Mouse (Mus musculus): ENCODE measurements around the gene Pold4. TPM values are rescaled to one million over a fixed set of nuclear protein-coding genes. Genes with fewer than 3 reads are reported as not detected.
"Not testable (repeated sequence)": the region's sequence is repeated elsewhere in the genome, so short reads cannot be mapped to it uniquely, and the experiment has no call there.

The Pold4 gene
- polyA plus RNA-seq, 1 experiment = 40.1 TPM

- no peak overlapping the region for H3K27ac ChIP-seq (ENCODE audit: insufficient read depth, low read length)
- TF ChIP-seq POLR2A (IDR thresholded peaks at IDR 0.05; ENCODE audit: borderline replicate concordance, insufficient read depth, low read length) (no peak), CTCF (IDR thresholded peaks at IDR 0.05; ENCODE audit: borderline replicate concordance, insufficient read depth, low read depth, low read length) (no peak)
- no peak for DNase-seq
- H3K27me3 ChIP-seq (ENCODE audit: control insufficient read depth, insufficient read depth, low read length) = no peaks in the 10 kb centered on the region
- H3K4me1 ChIP-seq (ENCODE audit: control insufficient read depth, insufficient read depth, low read length) = no peaks in the 10 kb centered on the region
- H3K4me3 ChIP-seq (replicated peaks; ENCODE audit: insufficient read depth, low read depth, low read length) = no peak overlapping the region
- 80% methylated on average over 7 of the region's 7 CpGs for WGBS
Observed at GRCm38 (mm10) chr19:4232651-4233050, 952 bp downstream of the Pold4 start.

- Histone ChIP-seq H3K27ac (ENCODE audit: insufficient read depth, low read length) (no peak overlapping the region), H3K4me1 (ENCODE audit: control insufficient read depth, insufficient read depth, low read length) (no peaks in the 10 kb centered on the region), H3K4me3 (replicated peaks; ENCODE audit: insufficient read depth, low read depth, low read length) (no peak overlapping the region), H3K27me3 (ENCODE audit: control insufficient read depth, insufficient read depth, low read length) (no peaks in the 10 kb centered on the region)
- no peak for DNase-seq
- TF ChIP-seq CTCF (IDR thresholded peaks at IDR 0.05; ENCODE audit: borderline replicate concordance, insufficient read depth, low read depth, low read length) = no peak
- no peak for TF ChIP-seq POLR2A (IDR thresholded peaks at IDR 0.05; ENCODE audit: borderline replicate concordance, insufficient read depth, low read length)
- 67% methylated on average over 4 of the region's 4 CpGs for WGBS
Observed at GRCm38 (mm10) chr19:4234548-4234947, 2.8 kb downstream of the Pold4 start.

- 54% methylated on average over 8 of the region's 8 CpGs for WGBS
- TF ChIP-seq POLR2A (IDR thresholded peaks at IDR 0.05; ENCODE audit: borderline replicate concordance, insufficient read depth, low read length) (no peak), CTCF (IDR thresholded peaks at IDR 0.05; ENCODE audit: borderline replicate concordance, insufficient read depth, low read depth, low read length) (no peak)
- Histone ChIP-seq H3K27me3 (ENCODE audit: control insufficient read depth, insufficient read depth, low read length) (no peaks in the 10 kb centered on the region), H3K4me1 (ENCODE audit: control insufficient read depth, insufficient read depth, low read length) (no peaks in the 10 kb centered on the region), H3K4me3 (replicated peaks; ENCODE audit: insufficient read depth, low read depth, low read length) (no peak overlapping the region), H3K27ac (ENCODE audit: insufficient read depth, low read length) (no peak overlapping the region)
- no peak for DNase-seq
Observed at GRCm38 (mm10) chr19:4240247-4240668, 8.6 kb downstream of the Pold4 start.

- H3K27me3 ChIP-seq (ENCODE audit: control insufficient read depth, insufficient read depth, low read length) = no peaks in the 10 kb centered on the region
- H3K4me3 ChIP-seq (replicated peaks; ENCODE audit: insufficient read depth, low read depth, low read length) = no peak overlapping the region
- TF ChIP-seq POLR2A (IDR thresholded peaks at IDR 0.05; ENCODE audit: borderline replicate concordance, insufficient read depth, low read length) (no peak), CTCF (IDR thresholded peaks at IDR 0.05; ENCODE audit: borderline replicate concordance, insufficient read depth, low read depth, low read length) (no peak)
- DNase-seq = no peak
- 71% methylated on average over 3 of the region's 3 CpGs for WGBS
- no peaks in the 10 kb centered on the region for H3K4me1 ChIP-seq (ENCODE audit: control insufficient read depth, insufficient read depth, low read length)
- no peak overlapping the region for H3K27ac ChIP-seq (ENCODE audit: insufficient read depth, low read length)
Observed at GRCm38 (mm10) chr19:4242416-4242815, 10.7 kb downstream of the Pold4 start.

- WGBS = 92% methylated on average over 6 of the region's 6 CpGs
- TF ChIP-seq CTCF (IDR thresholded peaks at IDR 0.05; ENCODE audit: borderline replicate concordance, insufficient read depth, low read depth, low read length) (no peak), POLR2A (IDR thresholded peaks at IDR 0.05; ENCODE audit: borderline replicate concordance, insufficient read depth, low read length) (no peak)
- Histone ChIP-seq H3K4me1 (ENCODE audit: control insufficient read depth, insufficient read depth, low read length) (no peaks in the 10 kb centered on the region), H3K27me3 (ENCODE audit: control insufficient read depth, insufficient read depth, low read length) (no peaks in the 10 kb centered on the region), H3K4me3 (replicated peaks; ENCODE audit: insufficient read depth, low read depth, low read length) (no peak overlapping the region), H3K27ac (ENCODE audit: insufficient read depth, low read length) (no peak overlapping the region)
- no peak for DNase-seq
Observed at GRCm38 (mm10) chr19:4244775-4245174, 13.1 kb downstream of the Pold4 start.

GRCm38 (mm10) chr19:4247010-4247409 lies 15.3 kb downstream of the Pold4 start:
- no peak for TF ChIP-seq CTCF (IDR thresholded peaks at IDR 0.05; ENCODE audit: borderline replicate concordance, insufficient read depth, low read depth, low read length)
- TF ChIP-seq POLR2A (IDR thresholded peaks at IDR 0.05; ENCODE audit: borderline replicate concordance, insufficient read depth, low read length) = no peak
- Histone ChIP-seq H3K27me3 (ENCODE audit: control insufficient read depth, insufficient read depth, low read length) (no peaks in the 10 kb centered on the region), H3K4me3 (replicated peaks; ENCODE audit: insufficient read depth, low read depth, low read length) (no peak overlapping the region), H3K4me1 (ENCODE audit: control insufficient read depth, insufficient read depth, low read length) (no peaks in the 10 kb centered on the region), H3K27ac (ENCODE audit: insufficient read depth, low read length) (no peak overlapping the region)
- no peak for DNase-seq
- WGBS = 61% methylated on average over 1 of the region's 1 CpGs

- DNase-seq; H3K27ac ChIP-seq (ENCODE audit: insufficient read depth, low read length); H3K4me3 ChIP-seq (replicated peaks; ENCODE audit: insufficient read depth, low read depth, low read length); H3K27me3 ChIP-seq (ENCODE audit: control insufficient read depth, insufficient read depth, low read length); H3K4me1 ChIP-seq (ENCODE audit: control insufficient read depth, insufficient read depth, low read length): not testable (repeated sequence)
- WGBS = 79% methylated on average over 1 of the region's 1 CpGs
Observed at GRCm38 (mm10) chr19:4248683-4249082, 17.0 kb downstream of the Pold4 start.

GRCm38 (mm10) chr19:4254230-4254629 lies 22.5 kb downstream of the Pold4 start:
- WGBS = 91% methylated on average over 7 of the region's 7 CpGs
- H3K4me1 ChIP-seq (ENCODE audit: control insufficient read depth, insufficient read depth, low read length) = no peaks in the 10 kb centered on the region
- no peaks in the 10 kb centered on the region for H3K27me3 ChIP-seq (ENCODE audit: control insufficient read depth, insufficient read depth, low read length)
- no peak overlapping the region for H3K27ac ChIP-seq (ENCODE audit: insufficient read depth, low read length)
- TF ChIP-seq POLR2A (IDR thresholded peaks at IDR 0.05; ENCODE audit: borderline replicate concordance, insufficient read depth, low read length) (no peak), CTCF (IDR thresholded peaks at IDR 0.05; ENCODE audit: borderline replicate concordance, insufficient read depth, low read depth, low read length) (no peak)
- no peak overlapping the region for H3K4me3 ChIP-seq (replicated peaks; ENCODE audit: insufficient read depth, low read depth, low read length)
- no peak for DNase-seq

Data from cerebellum, adult 2 months (tissue).